Mouse (Mus musculus): ENCODE measurements around the gene Gps1. TPM values are rescaled to one million over a fixed set of nuclear protein-coding genes. Genes with fewer than 3 reads are reported as not detected.
"Not testable (repeated sequence)": the region's sequence is repeated elsewhere in the genome, so short reads cannot be mapped to it uniquely, and the experiment has no call there.

The Gps1 gene
- total and polyA plus RNA-seq, 3 experiments, result 173 to 266 (median 219) TPM

GRCm38 (mm10) chr11:120779876-120780275 is 4.2 kb upstream of the Gps1 start:
- no peak overlapping the region for H3K9ac ChIP-seq (ENCODE audit: control insufficient read depth, low read depth, low read length, poor library complexity, severe bottlenecking)
- peaks cover 9% of the 10 kb centered on the region for H3K79me2 ChIP-seq (ENCODE audit: control insufficient read depth, insufficient read depth, low read length, poor library complexity)
- peaks cover 0 to 3% of the 10 kb centered on the region in 2 experiments; a peak in 1 of 4 replicates for H3K36me3 ChIP-seq (ENCODE audit: control insufficient read depth in 1 of 2, insufficient read depth in 2 of 2, low read length in 2 of 2)
- no peak overlapping the region for H3K27ac ChIP-seq (ENCODE audit: control insufficient read depth, low read depth, low read length)
- H3K4me1 ChIP-seq (ENCODE audit: control insufficient read depth in 1 of 2, insufficient read depth in 2 of 2, low read length in 2 of 2), result peaks cover 0 to 9% of the 10 kb centered on the region in 2 experiments; a peak in 1 of 4 replicates
- H3K4me3 ChIP-seq (ENCODE audit: control insufficient read depth in 1 of 2, insufficient read depth in 1 of 2, low read depth in 2 of 2, low read length in 2 of 2), result no peak overlapping the region
- no peaks in the 10 kb centered on the region for H3K9me3 ChIP-seq (replicated peaks; ENCODE audit: insufficient read depth, low read length)
- no peak for DNase-seq (ENCODE audit: low read depth, low spot score)
- H3K27me3 ChIP-seq (ENCODE audit: control insufficient read depth in 1 of 2, insufficient read depth in 2 of 2, low read length in 2 of 2), result no peaks in the 10 kb centered on the region
- TF ChIP-seq NELFE (IDR thresholded peaks at IDR 0.05; ENCODE audit: low read depth, low read length) (no peak), TBP (IDR thresholded peaks at IDR 0.05; ENCODE audit: low read depth, low read length) (no peak), ETS1 (IDR thresholded peaks at IDR 0.05; ENCODE audit: low read depth, low read length) (no peak), JUND (IDR thresholded peaks at IDR 0.05; ENCODE audit: low read depth, low read length) (no peak), RCOR1 (IDR thresholded peaks at IDR 0.05; ENCODE audit: low read depth, low read length) (no peak), MAZ (IDR thresholded peaks at IDR 0.05; ENCODE audit: low read depth, low read length) (no peak), TCF12 (IDR thresholded peaks at IDR 0.05; ENCODE audit: low read depth, low read length) (no peak), MAX (IDR thresholded peaks at IDR 0.05; ENCODE audit: low read length) (no peak), KAT2A (conservative IDR thresholded peaks at IDR 0.05; ENCODE audit: low read depth, low read length) (no peak), CTCF (IDR thresholded peaks at IDR 0.05 in 2 of 3, conservative IDR thresholded peaks at IDR 0.05 in 1 of 3; ENCODE audit: control insufficient read depth in 1 of 3, insufficient read depth in 1 of 3, low read depth in 2 of 3, low read length in 3 of 3, poor library complexity in 1 of 3, severe bottlenecking in 1 of 3) (no peak), MXI1 (IDR thresholded peaks at IDR 0.05; ENCODE audit: low read depth, low read length) (no peak)

GRCm38 (mm10) chr11:120781361-120781760 is 2.7 kb upstream of the Gps1 start:
- H3K9me3 ChIP-seq (replicated peaks; ENCODE audit: insufficient read depth, low read length); H3K27ac ChIP-seq (ENCODE audit: control insufficient read depth, low read depth, low read length); H3K9ac ChIP-seq (ENCODE audit: control insufficient read depth, low read depth, low read length, poor library complexity, severe bottlenecking); H3K4me3 ChIP-seq (ENCODE audit: control insufficient read depth in 1 of 2, insufficient read depth in 1 of 2, low read depth in 2 of 2, low read length in 2 of 2); H3K27me3 ChIP-seq (ENCODE audit: control insufficient read depth in 1 of 2, insufficient read depth in 2 of 2, low read length in 2 of 2); DNase-seq (ENCODE audit: low read depth, low spot score); H3K36me3 ChIP-seq (ENCODE audit: control insufficient read depth in 1 of 2, insufficient read depth in 2 of 2, low read length in 2 of 2): not testable (repeated sequence)
- Histone ChIP-seq H3K4me1 (ENCODE audit: control insufficient read depth in 1 of 2, insufficient read depth in 2 of 2, low read length in 2 of 2) (peaks cover 0 to 16% of the 10 kb centered on the region in 2 experiments; a peak in 1 of 4 replicates), H3K79me2 (ENCODE audit: control insufficient read depth, insufficient read depth, low read length, poor library complexity) (peaks cover 20% of the 10 kb centered on the region)

- H3K27me3 ChIP-seq (ENCODE audit: control insufficient read depth in 1 of 2, insufficient read depth in 2 of 2, low read length in 2 of 2), result no peaks in the 10 kb centered on the region
- DNase-seq (ENCODE audit: low read depth, low spot score), result peak; percentile 34
- H3K27ac ChIP-seq (ENCODE audit: control insufficient read depth, low read depth, low read length), result peak overlapping the region; percentile 32
- H3K4me1 ChIP-seq (ENCODE audit: control insufficient read depth in 1 of 2, insufficient read depth in 2 of 2, low read length in 2 of 2), result peaks cover 0 to 16% of the 10 kb centered on the region in 2 experiments; a peak in 1 of 4 replicates
- peaks cover 26% of the 10 kb centered on the region for H3K79me2 ChIP-seq (ENCODE audit: control insufficient read depth, insufficient read depth, low read length, poor library complexity)
- peak overlapping the region; percentile 87 for H3K9ac ChIP-seq (ENCODE audit: control insufficient read depth, low read depth, low read length, poor library complexity, severe bottlenecking)
- H3K36me3 ChIP-seq (ENCODE audit: control insufficient read depth in 1 of 2, insufficient read depth in 2 of 2, low read length in 2 of 2), result peaks cover 2 to 7% of the 10 kb centered on the region in 2 experiments
- TF ChIP-seq KAT2A (conservative IDR thresholded peaks at IDR 0.05; ENCODE audit: low read depth, low read length), result no peak
- no peak; the same call in 1 of the 2 replicates for TF ChIP-seq MXI1 (IDR thresholded peaks at IDR 0.05; ENCODE audit: low read depth, low read length)
- no peak for TF ChIP-seq MAFK (IDR thresholded peaks at IDR 0.05; ENCODE audit: borderline replicate concordance, low read depth, low read length)
- no peak for TF ChIP-seq USF2 (IDR thresholded peaks at IDR 0.05; ENCODE audit: borderline replicate concordance in 1 of 2, insufficient read depth in 1 of 2, low read depth in 1 of 2, low read length in 2 of 2)
- TF ChIP-seq ELF1 (IDR thresholded peaks at IDR 0.05; ENCODE audit: low read depth, low read length), result no peak
- TF ChIP-seq SIN3A (IDR thresholded peaks at IDR 0.05; ENCODE audit: low read length), result no peak
- no peak for TF ChIP-seq POLR2AphosphoS5 (IDR thresholded peaks at IDR 0.05; ENCODE audit: borderline replicate concordance, low read depth, low read length)
- TF ChIP-seq TCF12 (IDR thresholded peaks at IDR 0.05; ENCODE audit: low read depth, low read length), result no peak
- TF ChIP-seq HCFC1 (IDR thresholded peaks at IDR 0.05; ENCODE audit: low read depth, low read length), result no peak
- no peak for TF ChIP-seq MAX (IDR thresholded peaks at IDR 0.05; ENCODE audit: low read length)
- no peak for TF ChIP-seq MAZ (IDR thresholded peaks at IDR 0.05; ENCODE audit: low read depth, low read length)
- no peak for TF ChIP-seq NELFE (IDR thresholded peaks at IDR 0.05; ENCODE audit: low read depth, low read length)
- no peak for TF ChIP-seq TAL1 (IDR thresholded peaks at IDR 0.05; ENCODE audit: low read length)
- TF ChIP-seq TBP (IDR thresholded peaks at IDR 0.05; ENCODE audit: low read depth, low read length), result no peak
- TF ChIP-seq USF1 (IDR thresholded peaks at IDR 0.05; ENCODE audit: low read depth, low read length), result no peak
- no peak for TF ChIP-seq CTCF (IDR thresholded peaks at IDR 0.05 in 2 of 3, conservative IDR thresholded peaks at IDR 0.05 in 1 of 3; ENCODE audit: control insufficient read depth in 1 of 3, insufficient read depth in 1 of 3, low read depth in 2 of 3, low read length in 3 of 3, poor library complexity in 1 of 3, severe bottlenecking in 1 of 3)
- TF ChIP-seq JUND (IDR thresholded peaks at IDR 0.05; ENCODE audit: low read depth, low read length), result no peak
- TF ChIP-seq MYB (IDR thresholded peaks at IDR 0.05; ENCODE audit: low read depth, low read length), result no peak
- no peak for TF ChIP-seq ZNF384 (IDR thresholded peaks at IDR 0.05; ENCODE audit: low read depth, low read length)
- TF ChIP-seq ZKSCAN1 (IDR thresholded peaks at IDR 0.05; ENCODE audit: low read depth, low read length), result no peak
- peak overlapping the region; percentile 79 to 95 for H3K4me3 ChIP-seq (ENCODE audit: control insufficient read depth in 1 of 2, insufficient read depth in 1 of 2, low read depth in 2 of 2, low read length in 2 of 2)
- no peaks in the 10 kb centered on the region for H3K9me3 ChIP-seq (replicated peaks; ENCODE audit: insufficient read depth, low read length)
Measured at GRCm38 (mm10) chr11:120783426-120784063, 527 bp upstream of the Gps1 start.
